Mouse (Mus musculus): Measurements from ENCODE around the gene Mettl26. TPM values are rescaled to one million over a fixed set of nuclear protein-coding genes. Genes with fewer than 3 reads are reported as not detected.
"Not testable (repeated sequence)": the region's sequence is repeated elsewhere in the genome, so short reads cannot be mapped to it uniquely, and the experiment has no call there.

Mettl26 gene
- polyA plus RNA-seq, 2 experiments from 2014 or later, result 82.7 to 124 TPM

GRCm38 (mm10) chr17:25869498-25869897, 5.4 kb upstream of the Mettl26 start:
- no peak for ATAC-seq

DNA sequence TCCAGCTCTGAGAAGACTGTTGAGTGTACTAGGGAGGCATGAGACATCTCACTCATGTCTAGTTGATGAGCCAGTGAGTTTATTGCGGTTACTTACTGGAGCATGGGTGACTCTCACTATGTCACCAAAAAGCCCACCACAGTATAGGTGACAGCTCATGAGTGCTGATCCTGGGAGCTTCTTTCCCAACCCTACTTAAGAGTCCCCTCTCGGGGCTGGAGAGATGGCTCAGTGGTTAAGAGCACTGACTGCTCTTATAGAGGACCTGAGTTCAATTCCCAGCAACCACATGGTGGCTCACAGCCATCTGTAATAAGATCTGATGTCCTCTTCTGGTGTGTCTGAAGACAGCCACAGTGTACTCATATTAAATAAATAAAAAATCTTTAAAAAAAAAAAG, 4.9 kb upstream of the Mettl26 start:
- ATAC-seq, result no peak

DNA sequence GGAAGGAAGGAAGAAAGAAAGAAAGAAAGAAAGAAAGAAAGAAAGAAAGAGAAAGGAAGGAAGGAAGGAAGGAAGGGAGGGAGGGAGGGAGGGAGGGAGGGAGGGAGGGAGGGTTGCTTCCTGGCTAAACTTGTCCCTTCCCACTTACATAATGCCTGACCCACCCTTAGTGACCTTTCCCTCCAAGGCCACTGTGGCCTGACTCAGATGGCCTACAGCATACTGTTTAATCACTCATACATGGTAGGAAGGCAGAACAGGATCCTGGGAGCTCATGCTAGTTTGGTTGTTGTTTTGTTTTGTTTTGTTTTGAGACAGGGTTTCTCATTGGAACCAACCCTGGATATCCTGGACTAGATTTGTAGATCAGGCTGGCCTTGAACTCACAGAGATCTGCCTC, 3.3 kb upstream of the Mettl26 start:
- ATAC-seq, result not testable (repeated sequence)

DNA sequence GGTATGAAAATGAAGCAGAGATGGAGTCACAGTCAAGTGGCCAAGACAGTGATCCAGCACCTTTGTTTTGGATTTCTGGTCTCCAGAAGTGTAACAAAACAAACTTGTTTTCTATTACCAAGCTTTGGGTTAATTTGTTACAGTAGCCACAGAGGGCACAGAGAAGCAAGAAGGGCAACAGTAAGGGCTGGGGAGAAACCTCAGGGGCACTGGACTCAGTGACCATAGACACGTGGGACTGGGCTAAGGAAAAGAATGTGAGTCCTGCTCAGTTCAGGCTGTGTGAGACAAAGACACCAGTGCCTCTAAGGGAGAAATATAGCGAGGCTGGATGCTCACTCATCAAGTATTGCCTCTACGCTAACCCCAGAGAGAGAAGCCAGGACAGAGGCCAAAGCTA, 2.2 kb upstream of the Mettl26 start:
- ATAC-seq, result no peak

DNA sequence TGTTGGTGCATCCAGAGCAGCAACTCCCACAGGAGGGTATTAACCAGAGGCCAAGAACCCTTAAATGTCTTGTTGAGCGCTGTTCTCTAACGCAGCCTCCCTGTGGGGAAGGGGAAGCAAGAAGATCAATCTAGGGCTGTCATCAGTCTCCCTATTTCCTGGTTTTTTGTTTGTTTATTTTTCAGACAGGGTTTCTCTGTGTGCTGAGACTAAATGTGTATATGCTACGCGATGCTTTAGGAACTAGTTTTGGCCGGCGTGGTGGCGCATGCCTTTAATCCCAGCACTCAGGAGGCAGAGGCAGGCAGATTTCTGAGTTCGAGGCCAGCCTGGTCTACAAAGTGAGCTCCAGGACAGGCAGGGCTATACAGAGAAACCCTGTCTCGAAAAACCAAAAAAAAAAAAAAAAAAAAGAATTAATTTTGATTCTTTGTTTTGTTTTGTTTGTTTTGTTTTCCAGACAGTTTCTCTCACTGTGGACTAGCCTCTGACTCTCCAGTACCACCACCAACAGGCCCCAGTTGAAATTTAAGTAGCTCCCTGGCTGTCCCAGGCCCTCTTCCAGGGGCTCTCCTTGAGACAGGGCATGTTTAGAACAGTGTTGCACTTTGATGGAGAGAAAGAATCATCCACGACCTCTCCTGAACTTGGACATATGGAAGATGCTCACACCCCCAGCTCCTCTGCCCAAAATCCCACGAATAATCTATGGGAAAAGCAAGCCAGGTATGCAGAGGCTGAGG, 1.3 kb upstream of the Mettl26 start:
- no peak for ATAC-seq

DNA sequence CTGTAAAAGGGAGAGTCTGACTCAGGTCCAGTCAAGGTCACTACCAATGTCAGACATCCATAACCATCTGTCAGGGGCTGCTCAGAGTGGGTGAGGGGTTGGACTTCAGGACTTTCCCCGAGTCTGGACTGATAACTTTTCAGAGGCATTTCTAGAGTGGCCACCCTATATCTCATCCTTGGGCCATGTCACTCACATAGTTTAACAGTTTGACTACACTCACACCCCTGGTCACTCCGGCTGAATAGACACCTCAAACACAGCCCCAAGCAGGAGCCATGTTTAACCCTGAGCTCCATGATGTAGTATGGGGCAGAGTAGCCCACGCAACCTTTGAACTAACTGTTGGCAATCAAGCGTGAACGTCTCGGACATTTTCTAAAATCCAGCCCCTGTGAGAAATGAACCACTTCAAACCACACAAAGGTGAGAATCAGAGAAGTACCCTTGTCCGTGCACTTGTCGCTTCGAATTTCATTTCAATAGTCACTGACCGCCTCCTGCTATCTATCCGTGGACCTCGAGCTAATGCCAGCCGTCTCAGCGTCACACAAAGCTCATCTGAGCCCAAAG, 640 bp upstream of the Mettl26 start:
- no peak for ATAC-seq

DNA sequence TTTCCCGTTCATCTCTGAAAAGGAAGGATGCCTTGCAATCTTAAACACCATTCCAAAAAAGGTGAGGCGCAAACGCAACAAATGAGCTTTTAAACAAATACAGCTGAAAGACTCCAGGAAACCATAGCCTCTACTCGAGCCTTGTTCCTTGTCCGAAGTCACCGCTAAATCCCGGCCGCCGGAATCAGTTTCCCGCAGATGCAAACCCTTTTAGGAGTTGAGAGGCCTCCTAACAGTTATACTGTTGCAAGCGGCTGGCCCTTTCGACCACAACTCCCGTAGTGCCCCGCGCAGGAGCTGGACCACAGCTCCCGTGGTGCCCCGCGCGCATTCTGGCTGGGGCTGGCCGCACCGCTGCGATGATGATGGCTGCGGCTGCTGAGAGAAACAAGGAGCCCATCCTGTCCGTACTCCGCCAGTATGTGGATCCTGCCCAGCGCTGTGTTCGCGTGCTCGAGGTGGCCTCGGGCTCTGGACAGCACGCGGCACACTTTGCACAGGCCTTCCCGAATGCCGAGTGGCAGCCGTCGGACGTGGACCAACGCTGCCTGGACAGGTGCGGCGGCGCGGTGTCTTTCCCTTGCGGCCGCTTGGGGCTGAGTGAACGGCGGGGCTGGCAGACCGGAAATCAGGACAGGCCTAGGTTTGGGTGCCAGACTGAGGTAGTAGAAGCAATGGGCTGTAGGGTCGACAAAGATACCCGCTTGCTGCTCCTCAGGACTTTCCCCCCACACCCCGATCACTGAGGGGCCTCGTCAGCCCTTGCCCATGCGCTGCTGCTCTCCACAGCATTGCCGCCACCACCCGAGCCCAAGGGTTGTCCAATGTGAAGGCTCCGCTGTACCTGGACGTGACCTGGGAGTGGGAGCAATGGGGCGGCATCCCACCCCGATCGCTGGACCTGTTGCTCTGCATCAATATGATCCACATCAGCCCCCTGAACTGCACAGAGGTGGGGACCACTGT, 580 bp downstream of the Mettl26 start:
- peak; percentile 84 for ATAC-seq

DNA sequence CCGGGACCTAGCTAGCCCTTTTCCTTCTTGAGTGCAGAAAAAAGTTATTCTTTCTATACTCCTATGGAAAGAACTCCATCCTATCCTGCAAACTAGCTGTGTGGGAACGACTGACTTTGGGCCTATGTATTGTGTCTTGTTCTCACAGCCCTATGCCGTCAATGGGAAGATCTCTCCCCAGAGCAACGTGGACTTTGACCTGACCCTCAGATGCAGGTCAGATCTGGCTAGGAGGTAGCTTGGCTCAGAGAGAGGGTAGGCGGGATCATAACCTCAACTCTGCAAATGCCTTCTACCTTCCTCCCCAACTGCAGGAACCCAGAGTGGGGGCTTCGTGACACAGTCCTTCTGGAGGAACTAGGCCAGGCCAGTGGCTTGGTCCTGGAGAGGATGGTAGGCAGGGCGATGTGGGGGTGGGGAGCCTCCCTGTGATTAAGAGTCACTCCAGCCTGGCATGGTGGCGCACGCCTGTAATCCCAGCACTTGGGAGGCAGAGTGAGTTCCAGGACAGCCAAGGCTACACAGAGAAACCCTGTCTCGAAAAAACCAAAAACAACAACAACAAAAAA, 1.6 kb downstream of the Mettl26 start:
- no peak for ATAC-seq

DNA sequence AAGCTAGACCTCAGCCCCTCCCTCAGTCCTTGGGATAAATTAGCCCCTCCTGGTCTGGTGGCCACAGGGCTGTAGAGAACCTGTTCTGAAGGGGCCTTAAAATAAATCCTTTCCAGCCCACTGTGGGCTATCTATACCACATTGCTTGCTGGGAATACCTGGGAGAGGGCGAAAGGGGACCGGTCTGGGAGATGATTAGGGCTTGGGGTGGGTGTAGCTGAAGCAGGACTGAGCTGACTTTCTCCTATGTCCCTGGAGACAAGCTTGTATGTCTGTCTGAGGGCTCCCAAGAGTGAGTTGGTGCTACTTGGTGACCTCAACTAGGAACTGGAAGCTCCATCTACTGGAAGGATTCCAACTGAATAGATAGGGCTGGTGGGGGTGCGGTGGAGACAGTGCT, 2.2 kb downstream of the Mettl26 start:
- ATAC-seq, result no peak

- ATAC-seq, result no peak
Measured at GRCm38 (mm10) chr17:25877741-25878610, 3.1 kb downstream of the Mettl26 start.

DNA sequence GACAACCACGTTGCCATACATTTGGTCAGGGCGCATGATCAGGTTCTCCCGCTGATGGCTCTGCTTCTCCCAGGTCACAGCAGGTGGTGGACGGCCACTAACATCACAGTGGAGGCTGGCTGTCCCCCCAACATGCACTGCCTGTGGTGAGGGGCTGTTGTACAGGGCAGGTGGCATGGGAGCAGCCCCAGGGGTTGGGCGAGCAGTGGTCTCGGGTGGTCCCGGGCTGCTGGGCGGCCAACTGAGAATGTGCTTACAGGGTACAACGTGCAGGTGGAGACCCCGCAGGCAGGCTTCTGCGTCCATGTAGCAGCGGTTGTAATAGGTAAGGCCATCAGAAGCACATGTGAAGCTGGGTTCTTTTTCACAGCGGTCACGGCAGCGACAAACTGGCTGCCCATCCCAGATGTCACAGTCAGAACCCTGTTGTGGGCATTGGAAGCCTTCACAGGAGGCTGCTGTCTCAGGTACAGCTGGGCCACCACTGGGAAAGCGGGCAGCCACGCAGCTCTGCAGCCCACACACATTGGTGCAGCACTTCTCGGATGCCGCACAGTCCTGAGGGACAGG, 3.8 kb downstream of the Mettl26 start:
- ATAC-seq, result no peak

DNA sequence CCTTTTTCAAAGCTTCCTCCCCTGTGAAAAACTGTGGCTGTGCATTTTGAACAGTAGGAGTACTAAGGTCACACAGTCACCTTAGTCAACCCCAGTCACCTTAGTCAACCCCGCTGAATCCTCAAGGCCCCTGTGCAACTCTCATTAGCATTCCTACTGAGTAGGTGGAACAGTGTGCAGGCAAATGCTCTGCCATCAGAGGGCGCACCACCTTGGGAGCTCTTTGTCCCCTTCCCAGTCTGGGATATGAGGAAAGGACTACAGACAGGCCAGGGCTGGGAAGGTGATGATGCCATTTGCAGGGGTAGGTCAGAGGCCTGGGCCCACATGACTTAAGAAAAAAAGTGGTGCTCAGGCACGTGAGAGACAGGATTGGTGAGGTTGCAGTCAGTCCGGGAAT, 4.4 kb downstream of the Mettl26 start:
- ATAC-seq, result no peak

DNA sequence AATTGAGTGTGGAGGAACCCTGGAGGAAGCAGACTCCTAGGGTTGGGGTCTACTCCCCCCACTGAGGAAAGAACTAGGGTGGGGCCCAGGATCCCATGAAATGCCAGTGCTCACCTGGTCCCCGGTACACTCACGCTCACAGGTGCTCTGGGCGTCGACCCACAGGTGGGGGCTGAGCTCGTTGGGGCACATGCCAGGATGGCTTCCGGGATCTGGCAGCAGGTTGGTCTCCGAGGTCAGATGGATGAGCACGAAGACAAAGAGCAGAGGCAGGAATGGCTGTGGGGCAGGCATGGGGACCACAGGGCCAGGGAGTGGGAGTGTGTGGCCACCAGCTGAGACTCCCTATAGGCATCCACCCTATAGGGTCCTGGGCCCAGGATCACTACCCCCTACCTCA, 4.9 kb downstream of the Mettl26 start:
- ATAC-seq, result no peak

- no peak for ATAC-seq
Measured at GRCm38 (mm10) chr17:25880196-25880910, 5.5 kb downstream of the Mettl26 start, which contains the start of gene Wfikkn1. Wfikkn1 (minus strand) TSS chr17:25880858.

- ATAC-seq, result no peak
Measured at GRCm38 (mm10) chr17:25880913-25881641, 6.2 kb downstream of the Mettl26 start.

- no peak for ATAC-seq
Measured at GRCm38 (mm10) chr17:25881691-25882090, 6.8 kb downstream of the Mettl26 start.

GRCm38 (mm10) chr17:25882306-25882705, 7.4 kb downstream of the Mettl26 start:
- ATAC-seq, result no peak

DNA sequence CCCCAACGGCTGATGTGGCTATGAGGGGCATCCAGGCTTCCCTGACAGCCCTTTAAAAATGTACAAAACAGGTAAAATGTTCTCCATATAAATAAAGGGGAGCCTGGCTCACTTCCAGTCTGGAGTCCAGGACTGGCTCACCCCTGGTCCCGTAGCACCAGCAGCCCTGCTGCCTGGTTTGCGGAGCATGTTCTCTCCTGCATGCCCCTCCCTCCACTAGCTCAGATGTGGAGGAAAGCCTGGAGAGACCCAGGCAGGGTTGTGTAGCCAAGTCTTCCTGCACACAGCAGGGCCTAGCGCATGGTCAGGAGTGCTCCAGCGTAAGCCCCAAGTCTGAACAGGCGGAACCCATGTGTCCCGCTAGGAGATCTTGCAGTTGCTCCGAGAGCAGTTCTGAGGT, 8.4 kb downstream of the Mettl26 start:
- no peak for ATAC-seq

DNA sequence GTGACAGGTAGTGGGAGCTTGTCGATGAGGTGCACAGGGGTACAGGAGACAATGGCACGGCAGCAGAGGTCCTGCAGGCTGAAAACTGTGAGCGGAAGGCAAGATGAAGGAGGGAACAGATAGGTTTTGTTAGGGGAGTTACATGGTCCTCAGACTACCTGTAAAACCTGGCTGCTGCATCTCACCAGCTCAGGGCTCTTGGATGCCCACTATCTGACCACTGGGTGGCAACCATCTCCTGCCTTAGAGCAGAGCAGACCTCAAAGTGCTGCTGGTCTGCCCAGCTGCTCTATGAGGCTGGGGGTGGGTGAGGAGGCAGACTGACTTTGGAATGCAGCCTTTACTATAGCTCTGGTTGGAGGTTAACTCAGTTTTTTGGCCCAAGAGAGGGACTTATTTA, 8.9 kb downstream of the Mettl26 start:
- no peak for ATAC-seq

DNA sequence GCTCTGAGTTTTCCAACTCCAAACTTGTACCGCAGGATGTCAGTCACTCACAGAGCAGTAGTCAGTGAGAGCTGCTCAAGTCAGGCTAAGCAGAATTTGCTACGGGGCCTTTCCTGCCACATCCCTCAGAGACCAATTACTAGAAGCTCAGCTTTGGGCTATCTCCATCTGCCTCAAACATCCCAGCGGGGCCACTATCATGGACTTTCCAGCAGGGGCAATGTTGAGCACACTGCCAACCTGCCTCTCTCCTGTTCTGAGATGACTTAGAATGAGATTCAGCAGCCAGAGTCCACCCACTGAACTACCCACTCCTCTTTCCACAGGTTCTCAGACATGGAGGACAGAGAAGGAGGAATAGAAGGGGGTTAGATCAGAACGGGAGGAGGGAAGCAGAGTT, 10.8 kb downstream of the Mettl26 start:
- ATAC-seq, result peak; percentile 26
